Mouse (Mus musculus) limb, embryonic 15.5 days (tissue): Measurements from ENCODE around the gene Camk2n1. TPM values are rescaled to one million over a fixed set of nuclear protein-coding genes. Genes with fewer than 3 reads are reported as not detected.

Experiments
- ATAC-seq: fragments of 200-750 bp; cut with Nextera tagmentation; 2 replicates; pipeline ENCODE4 v1.8.0; 2017; ENCODE audit warnings: low read depth, moderate TSS enrichment; ENCODE audit not compliant: insufficient number of reproducible peaks, low FRiP score, low TSS enrichment
- H3K27ac ChIP-seq: fragments of 300-500 bp; sonication (generic); 2 replicates; pipeline ENCODE4 v1.5.1; 2015; ENCODE audit warnings: moderate library complexity, mild to moderate bottlenecking, inconsistent platforms
- H3K27me3 ChIP-seq: fragments of 300-500 bp; sonication (generic); 2 replicates; pipeline ENCODE4 v1.6.1; 2015; ENCODE audit warnings: inconsistent platforms
- H3K36me3 ChIP-seq: fragments of 300-500 bp; sonication (generic); 2 replicates; pipeline ENCODE4 v1.6.1; 2015; ENCODE audit warnings: inconsistent platforms
- H3K4me1 ChIP-seq: fragments of 300-500 bp; sonication (generic); 2 replicates; pipeline ENCODE4 v1.6.1; 2015; ENCODE audit warnings: inconsistent platforms
- H3K4me2 ChIP-seq: fragments of 300-500 bp; sonication (generic); 2 replicates; pipeline ENCODE4 v1.6.1; 2015; ENCODE audit warnings: mild to moderate bottlenecking, inconsistent platforms
- H3K4me3 ChIP-seq: fragments of 300-500 bp; sonication (generic); 2 replicates; pipeline ENCODE4 v1.5.1; 2015; ENCODE audit warnings: mild to moderate bottlenecking, inconsistent platforms
- H3K9ac ChIP-seq: fragments of 300-500 bp; sonication (generic); 2 replicates; pipeline ENCODE4 v1.6.1; 2015; ENCODE audit warnings: inconsistent platforms
- H3K9me3 ChIP-seq: fragments of 300-500 bp; sonication (generic); 2 replicates; pipeline ENCODE4 v1.6.1; 2016; ENCODE audit warnings: inconsistent platforms
- WGBS: fragments of 180-500 bp; shearing (Covaris S2); methylation state at CpG from one replicate; pipeline ENCODE4 v1.1.7; 2015; 5-methylcytosine and 5-hydroxymethylcytosine counted together
- polyA plus RNA-seq: library from polyadenylated mRNA; unstranded; fragments of >200 nt; fragmentation: Nextera tagmentation; extraction: Ambion mirVana; gene quantifications from 2 replicates; pipeline ENCODE4 v1.2.1, GENCODE M21; 2015

Camk2n1 gene
- polyA plus RNA-seq, 1 experiment from 2014 or later = 2.2 TPM

GRCm38 (mm10) chr4:138458735-138459440 is 4.8 kb downstream of the Camk2n1 start:
- H3K27me3 ChIP-seq = peaks cover 50% of the 10 kb centered on the region
- no peaks in the 10 kb centered on the region for H3K9me3 ChIP-seq
- no peak overlapping the region for H3K4me3 ChIP-seq
- H3K9ac ChIP-seq = no peak overlapping the region
- H3K36me3 ChIP-seq = no peaks in the 10 kb centered on the region
- H3K4me1 ChIP-seq = peaks cover 35% of the 10 kb centered on the region
- no peak overlapping the region for H3K27ac ChIP-seq
- 56% methylated on average over 5 of the region's 5 CpGs for WGBS
- H3K4me2 ChIP-seq = no peak overlapping the region
- no peak for ATAC-seq

DNA sequence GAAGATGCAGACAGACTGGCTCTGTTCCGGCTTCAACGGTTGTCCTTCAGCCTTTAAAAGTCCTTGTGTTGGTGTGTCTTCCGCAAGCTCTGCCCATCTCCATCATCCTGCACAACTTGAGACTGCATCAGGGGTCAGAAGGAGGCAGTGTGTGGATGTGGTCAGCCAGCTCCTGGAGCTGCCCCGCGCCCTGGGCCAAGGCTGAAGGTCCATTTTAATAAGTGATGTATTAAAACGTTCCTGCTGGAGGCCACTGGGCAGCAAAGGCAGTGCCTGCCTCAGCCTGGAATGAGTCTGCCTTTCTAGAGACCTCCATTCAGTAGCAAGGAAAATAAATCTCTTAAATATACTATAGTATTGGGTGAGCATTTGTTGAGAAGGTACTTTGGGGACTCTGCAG is 5.7 kb downstream of the Camk2n1 start:
- Histone ChIP-seq H3K4me2 (no peak overlapping the region), H3K9ac (no peak overlapping the region), H3K27me3 (peaks cover 55% of the 10 kb centered on the region), H3K27ac (no peak overlapping the region), H3K4me3 (no peak overlapping the region), H3K36me3 (no peaks in the 10 kb centered on the region), H3K4me1 (peaks cover 41% of the 10 kb centered on the region), H3K9me3 (no peaks in the 10 kb centered on the region)
- 81% methylated on average over 6 of the region's 6 CpGs for WGBS
- ATAC-seq = no peak

GRCm38 (mm10) chr4:138460910-138461309 is 6.8 kb downstream of the Camk2n1 start:
- no peak for ATAC-seq
- Histone ChIP-seq H3K27me3 (peaks cover 54% of the 10 kb centered on the region), H3K9me3 (no peaks in the 10 kb centered on the region), H3K36me3 (no peaks in the 10 kb centered on the region), H3K4me3 (no peak overlapping the region), H3K4me1 (peaks cover 37% of the 10 kb centered on the region), H3K27ac (no peak overlapping the region), H3K9ac (no peak overlapping the region), H3K4me2 (no peak overlapping the region)
- 26% methylated on average over 9 of the region's 9 CpGs for WGBS

- Histone ChIP-seq H3K36me3 (no peaks in the 10 kb centered on the region), H3K4me3 (no peak overlapping the region), H3K9ac (no peak overlapping the region), H3K4me1 (peaks cover 32% of the 10 kb centered on the region), H3K27me3 (peaks cover 54% of the 10 kb centered on the region), H3K27ac (no peak overlapping the region), H3K4me2 (no peak overlapping the region), H3K9me3 (no peaks in the 10 kb centered on the region)
- ATAC-seq = no peak
- 96% methylated on average over 5 of the region's 5 CpGs for WGBS
Measured at GRCm38 (mm10) chr4:138461471-138461870, 7.4 kb downstream of the Camk2n1 start.

DNA sequence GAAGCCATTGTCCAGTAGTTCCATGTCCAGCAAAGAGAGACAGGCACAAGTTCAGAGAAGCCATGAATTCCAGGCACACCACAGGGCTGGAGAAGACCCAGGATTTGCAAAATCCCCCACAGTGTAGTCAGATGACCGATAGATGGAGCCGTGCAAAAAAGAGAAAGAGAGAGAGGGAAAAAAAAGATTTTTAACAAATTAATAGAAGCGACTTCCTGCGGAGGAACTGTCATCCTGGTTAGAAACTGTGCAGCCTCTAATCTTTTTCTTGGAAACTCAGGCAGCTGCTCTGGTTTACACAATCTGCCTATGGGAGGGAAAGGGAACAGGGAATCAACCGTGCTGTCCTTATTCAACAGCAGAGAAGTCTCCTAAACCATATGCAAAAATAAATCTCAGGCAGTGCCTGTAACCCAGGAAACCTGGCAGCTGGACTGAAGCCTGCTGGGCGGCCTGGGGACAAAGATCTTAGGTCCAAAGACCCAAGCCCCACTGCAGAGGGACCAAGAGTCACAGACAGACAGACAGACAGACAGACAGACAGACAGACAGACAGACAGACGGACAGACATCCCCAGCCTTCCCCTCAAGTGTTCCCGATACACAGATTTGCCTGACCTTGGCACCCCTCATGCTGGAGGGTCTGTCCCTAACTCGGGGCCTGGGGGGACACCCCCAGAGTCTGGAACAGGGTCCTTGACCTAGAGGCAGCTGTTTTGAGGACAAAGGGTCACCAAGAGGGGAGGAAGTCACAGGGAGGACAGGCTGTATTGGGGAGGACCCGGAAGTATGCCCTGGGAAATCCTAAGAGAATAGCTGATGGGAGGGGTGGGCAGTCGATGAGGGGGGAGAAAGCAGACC is 9.1 kb downstream of the Camk2n1 start:
- Histone ChIP-seq H3K9ac (no peak overlapping the region), H3K27ac (peak overlapping the region; percentile 43), H3K9me3 (no peaks in the 10 kb centered on the region), H3K4me2 (peak overlapping the region; percentile 26; the same call in 1 of the 2 replicates), H3K36me3 (no peaks in the 10 kb centered on the region), H3K4me3 (no peak overlapping the region), H3K4me1 (peaks cover 32% of the 10 kb centered on the region), H3K27me3 (peaks cover 50% of the 10 kb centered on the region)
- WGBS = 4% methylated on average over 11 of the region's 11 CpGs
- no peak for ATAC-seq

GRCm38 (mm10) chr4:138463832-138464487 is 9.8 kb downstream of the Camk2n1 start:
- H3K27ac ChIP-seq = no peak overlapping the region
- peaks cover 47% of the 10 kb centered on the region for H3K27me3 ChIP-seq
- no peaks in the 10 kb centered on the region for H3K36me3 ChIP-seq
- no peak overlapping the region; the same call in 1 of the 2 replicates for H3K4me3 ChIP-seq
- H3K9me3 ChIP-seq = no peaks in the 10 kb centered on the region
- no peak overlapping the region for H3K9ac ChIP-seq
- H3K4me2 ChIP-seq = peak overlapping the region; percentile 38
- no peak for ATAC-seq
- H3K4me1 ChIP-seq = peaks cover 36% of the 10 kb centered on the region
- WGBS = 9% methylated on average over 11 of the region's 11 CpGs

DNA sequence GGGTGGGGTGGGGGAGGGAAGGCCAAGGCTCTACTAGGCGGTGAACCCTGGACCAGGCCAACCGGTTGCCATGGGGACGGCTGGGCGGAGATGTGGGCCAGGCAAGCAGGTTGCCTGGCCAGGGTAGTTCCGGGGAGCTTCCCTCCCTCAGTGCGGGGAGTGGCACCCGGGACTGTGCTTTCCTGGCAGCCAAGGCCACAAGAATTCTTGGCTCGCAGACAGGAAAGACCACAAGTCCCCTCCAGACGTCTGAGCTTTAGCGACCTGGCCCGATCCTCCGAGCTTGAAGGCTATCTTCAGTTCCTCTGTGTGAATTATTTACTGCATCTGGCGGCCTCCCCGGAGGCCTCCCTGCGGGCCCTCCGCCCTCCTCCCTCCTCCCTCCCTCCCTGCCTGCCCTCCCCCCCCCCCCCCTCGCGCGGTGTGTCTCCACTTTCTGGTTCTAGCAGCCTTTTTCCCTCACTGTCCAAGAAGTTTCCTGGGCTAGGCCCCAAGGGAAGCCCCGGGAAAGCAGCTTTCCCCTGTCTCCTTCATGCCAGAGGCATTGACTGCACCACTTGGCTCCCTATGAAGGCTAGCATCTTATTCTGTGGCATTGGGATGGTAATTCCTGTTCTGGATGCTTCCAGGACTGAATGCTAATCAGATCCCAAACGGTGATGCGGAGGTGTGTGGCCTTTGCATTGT is 10.7 kb downstream of the Camk2n1 start:
- peak overlapping the region; percentile 38 for H3K4me2 ChIP-seq
- H3K9me3 ChIP-seq = no peaks in the 10 kb centered on the region
- H3K4me1 ChIP-seq = peaks cover 41% of the 10 kb centered on the region
- no peak for ATAC-seq
- peak overlapping the region; percentile 5; the same call in 1 of the 2 replicates for H3K4me3 ChIP-seq
- H3K9ac ChIP-seq = no peak overlapping the region
- 3% methylated on average over 19 of the region's 22 CpGs for WGBS
- peaks cover 45% of the 10 kb centered on the region for H3K27me3 ChIP-seq
- H3K36me3 ChIP-seq = no peaks in the 10 kb centered on the region
- H3K27ac ChIP-seq = no peak overlapping the region

GRCm38 (mm10) chr4:138465446-138465845 is 11.3 kb downstream of the Camk2n1 start:
- no peak overlapping the region for H3K4me2 ChIP-seq
- no peak for ATAC-seq
- no peaks in the 10 kb centered on the region for H3K36me3 ChIP-seq
- H3K4me1 ChIP-seq = peaks cover 41% of the 10 kb centered on the region
- peaks cover 39% of the 10 kb centered on the region for H3K27me3 ChIP-seq
- no peak overlapping the region for H3K9ac ChIP-seq
- no peaks in the 10 kb centered on the region for H3K9me3 ChIP-seq
- 32% methylated on average over 8 of the region's 8 CpGs for WGBS
- H3K27ac ChIP-seq = no peak overlapping the region
- no peak overlapping the region for H3K4me3 ChIP-seq

DNA sequence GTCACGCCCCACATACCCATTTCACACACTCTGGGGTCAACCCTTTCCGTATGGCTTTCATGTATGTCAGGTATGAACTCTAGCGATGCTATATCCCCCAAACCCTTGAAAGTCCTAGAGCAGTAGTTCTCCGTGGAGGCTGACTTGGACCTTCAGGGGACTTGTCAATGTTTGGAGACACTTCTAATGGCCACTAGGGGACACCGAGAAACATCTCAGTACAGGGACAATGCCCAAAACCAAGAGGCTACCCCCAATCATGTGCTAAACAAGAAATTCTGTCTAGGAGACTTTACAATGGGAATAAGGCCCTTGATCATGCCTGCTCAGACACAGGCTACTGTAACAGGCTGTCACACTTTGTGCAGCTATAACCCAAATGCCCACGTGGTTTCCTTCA is 12.6 kb downstream of the Camk2n1 start:
- Histone ChIP-seq H3K9me3 (no peaks in the 10 kb centered on the region), H3K9ac (no peak overlapping the region), H3K36me3 (no peaks in the 10 kb centered on the region), H3K4me2 (no peak overlapping the region), H3K27ac (no peak overlapping the region), H3K4me1 (peaks cover 44% of the 10 kb centered on the region), H3K4me3 (no peak overlapping the region), H3K27me3 (peaks cover 36% of the 10 kb centered on the region)
- 64% methylated on average over 6 of the region's 6 CpGs for WGBS
- ATAC-seq = no peak

- H3K4me2 ChIP-seq = no peak overlapping the region
- no peak for ATAC-seq
- 82% methylated on average over 5 of the region's 5 CpGs for WGBS
- no peak overlapping the region for H3K4me3 ChIP-seq
- H3K27ac ChIP-seq = no peak overlapping the region
- H3K36me3 ChIP-seq = no peaks in the 10 kb centered on the region
- no peaks in the 10 kb centered on the region for H3K9me3 ChIP-seq
- H3K9ac ChIP-seq = no peak overlapping the region
- H3K27me3 ChIP-seq = peaks cover 36% of the 10 kb centered on the region
- peaks cover 42% of the 10 kb centered on the region for H3K4me1 ChIP-seq
Measured at GRCm38 (mm10) chr4:138467451-138467850, 13.3 kb downstream of the Camk2n1 start.

DNA sequence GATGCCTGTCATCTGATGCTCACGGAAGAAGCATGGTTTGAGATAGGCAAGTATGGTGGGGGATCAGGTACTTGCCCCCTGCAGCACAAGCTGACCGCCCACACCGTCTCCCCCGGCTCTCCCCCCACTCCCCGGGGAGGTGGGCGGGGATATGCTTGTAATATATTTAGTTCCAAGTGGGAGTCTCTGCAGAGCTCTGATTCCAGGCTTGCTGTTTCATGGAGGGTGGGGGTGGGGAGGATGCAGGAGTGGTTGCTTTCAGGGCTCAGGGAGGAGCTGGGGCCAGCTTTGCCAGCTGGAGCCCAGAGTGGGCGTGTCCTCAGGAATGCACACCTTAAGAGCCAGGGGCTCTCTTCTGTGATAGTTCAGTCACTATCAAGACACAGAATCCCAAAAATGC is 15.0 kb downstream of the Camk2n1 start:
- WGBS = 10% methylated on average over 7 of the region's 7 CpGs
- Histone ChIP-seq H3K9ac (no peak overlapping the region), H3K36me3 (no peaks in the 10 kb centered on the region), H3K4me1 (peaks cover 26% of the 10 kb centered on the region), H3K9me3 (no peaks in the 10 kb centered on the region), H3K27me3 (peaks cover 36% of the 10 kb centered on the region), H3K27ac (no peak overlapping the region), H3K4me3 (no peak overlapping the region), H3K4me2 (no peak overlapping the region)
- ATAC-seq = no peak; the same call in 1 of the 2 replicates
